ENCODE assay signal across 21 mouse cellular contexts in the genomic region with DNA sequence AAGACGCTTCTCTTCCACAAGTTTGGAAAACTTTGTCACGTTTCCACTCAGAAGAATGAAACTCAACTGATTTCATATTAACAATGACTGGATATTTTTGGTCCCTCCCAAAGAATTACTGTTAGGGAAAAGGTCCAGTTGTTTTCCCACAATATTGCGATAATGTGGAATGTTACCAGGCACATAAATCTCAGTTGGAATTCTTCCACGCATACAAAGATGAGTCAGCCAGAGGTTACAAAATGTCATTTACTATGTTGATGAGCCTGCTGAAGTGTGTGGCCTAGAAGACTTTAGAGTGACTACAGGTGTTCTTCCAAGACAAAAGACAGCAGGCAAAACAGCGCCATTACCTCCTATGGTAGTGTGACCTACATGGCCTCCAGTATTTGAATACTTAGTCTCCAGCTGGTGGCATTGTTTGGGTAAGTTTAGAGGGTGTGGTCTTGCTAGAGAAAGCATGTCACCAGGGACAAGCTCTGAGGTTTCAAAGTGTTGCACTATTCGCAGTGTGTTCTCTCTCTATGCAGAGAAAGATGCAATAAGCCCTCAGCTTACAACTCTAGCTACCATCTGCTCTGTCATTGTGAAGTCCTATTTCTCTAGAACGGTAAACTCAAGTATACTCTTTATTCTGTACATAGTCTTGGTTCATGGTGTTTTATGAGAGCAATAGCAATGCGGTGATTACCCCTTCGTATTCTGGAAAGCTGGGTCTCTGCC. TPM values are rescaled to one million over a fixed set of nuclear protein-coding genes. Genes with fewer than 3 reads are reported as not detected.
A peak's percentile ranks its signal among the peaks of the same experiment; 100 is the strongest.
DNase-seq lines count a peak whose midpoint lies in the region; ATAC-seq and TF ChIP-seq lines count a peak whose summit lies in the region.
"Had no signal": no experiment of that assay in that cellular context is flagged by ENCODE, and none has a peak within 500 bp of the region (broad histone marks: within the 10 kb centered on the region; RNA-seq: fewer than 3 reads in every experiment).

No protein-coding gene starts in this region.

- H3K9me3 ChIP-seq in lung, embryonic 14.5 days (ENCODE audit: low read depth, low read length): no peaks in the 10 kb centered on the region
- H3K9me3 ChIP-seq in forebrain, embryonic 10.5 days: no peaks in the 10 kb centered on the region
- H3K9me3 ChIP-seq in midbrain, embryonic 14.5 days (ENCODE audit: control insufficient read depth, low read length): no peaks in the 10 kb centered on the region
- H3K9me3 ChIP-seq: embryonic facial prominence, embryonic 15.5 days; forebrain, embryonic 15.5 days; G1E; hindbrain, embryonic 10.5 days; intestine, embryonic 15.5 days had no signal

- peak; percentile 5 for DNase-seq in lung, embryonic 14.5 days
- no peak for DNase-seq in lung, postnatal 4 days
- peak; percentile 34 for DNase-seq in Muller cell, postnatal 12 days (ENCODE audit: inconsistent ontology term)
- DNase-seq in ZHBTc4 (ENCODE audit: low read depth, low spot score): peak; percentile 71
- DNase-seq in layer of hippocampus, adult 8-10 months (ENCODE audit: low spot score in 2 of 2): no peak
- no peak for DNase-seq in forebrain, embryonic 10.5 days (ENCODE audit: extremely low spot score, low spot score)
- DNase-seq in midbrain, embryonic 14.5 days: no peak
- DNase-seq: adrenal gland, adult 8-10 months; cerebellum, adult 2 months; cerebellum, postnatal 10 days; gastrocnemius, postnatal 36 days; heart, adult 11 months; heart, postnatal 14 days had no signal

- WGBS in lung, embryonic 14.5 days: 66% methylated on average over 9 of the region's 9 CpGs
- WGBS in forebrain, embryonic 10.5 days: 82% methylated on average over 9 of the region's 9 CpGs
- 75% methylated on average over 9 of the region's 9 CpGs for WGBS in midbrain, embryonic 14.5 days

- H3K9ac ChIP-seq in lung, embryonic 14.5 days: no peak overlapping the region
- no peak overlapping the region for H3K9ac ChIP-seq in midbrain, embryonic 14.5 days (replicated peaks; ENCODE audit: low read length)
- H3K9ac ChIP-seq: embryonic facial prominence, embryonic 15.5 days; forebrain, embryonic 15.5 days; hindbrain, embryonic 14.5 days; intestine, embryonic 15.5 days had no signal

- no peak overlapping the region for H3K4me3 ChIP-seq in lung, embryonic 14.5 days (ENCODE audit: low read depth, low read length)
- no peak overlapping the region for H3K4me3 ChIP-seq in forebrain, embryonic 10.5 days
- H3K4me3 ChIP-seq in midbrain, embryonic 14.5 days (replicated peaks; ENCODE audit: low read depth, low read length): no peak overlapping the region
- H3K4me3 ChIP-seq: embryonic facial prominence, embryonic 15.5 days; erythroblast, embryonic 14.5 days; forebrain, embryonic 15.5 days; hindbrain, embryonic 10.5 days; intestine, embryonic 15.5 days had no signal

- H3K4me2 ChIP-seq in lung, embryonic 14.5 days: no peak overlapping the region
- H3K4me2 ChIP-seq in midbrain, embryonic 14.5 days (ENCODE audit: low read length): no peak overlapping the region
- H3K4me2 ChIP-seq: embryonic facial prominence, embryonic 15.5 days; forebrain, embryonic 15.5 days; hindbrain, embryonic 14.5 days; intestine, embryonic 15.5 days had no signal

- no peaks in the 10 kb centered on the region for H3K4me1 ChIP-seq in lung, embryonic 14.5 days (ENCODE audit: insufficient read depth)
- H3K4me1 ChIP-seq in forebrain, embryonic 10.5 days: peaks cover 7% of the 10 kb centered on the region
- no peaks in the 10 kb centered on the region for H3K4me1 ChIP-seq in midbrain, embryonic 14.5 days (ENCODE audit: control insufficient read depth, insufficient read depth, low read length)
- H3K4me1 ChIP-seq: embryonic facial prominence, embryonic 15.5 days; forebrain, embryonic 15.5 days; hindbrain, embryonic 10.5 days; intestine, embryonic 15.5 days had no signal

- H3K36me3 ChIP-seq in lung, embryonic 14.5 days (ENCODE audit: insufficient read depth): no peaks in the 10 kb centered on the region
- H3K36me3 ChIP-seq in forebrain, embryonic 10.5 days (replicated peaks): no peaks in the 10 kb centered on the region
- H3K36me3 ChIP-seq in midbrain, embryonic 14.5 days (ENCODE audit: control insufficient read depth, insufficient read depth, low read length): no peaks in the 10 kb centered on the region
- H3K36me3 ChIP-seq: embryonic facial prominence, embryonic 15.5 days; forebrain, embryonic 15.5 days; G1E; hindbrain, embryonic 10.5 days; intestine, embryonic 15.5 days had no signal

- ATAC-seq in lung, embryonic 14.5 days (ENCODE audit: insufficient read depth): no peak
- ATAC-seq in midbrain, embryonic 14.5 days (ENCODE audit: low FRiP score, low TSS enrichment): no peak
- ATAC-seq: forebrain, embryonic 15.5 days; intestine, embryonic 15.5 days had no signal

- no peaks in the 10 kb centered on the region for H3K27me3 ChIP-seq in lung, embryonic 14.5 days (ENCODE audit: insufficient read depth, low read length)
- H3K27me3 ChIP-seq in forebrain, embryonic 10.5 days (ENCODE audit: poor library complexity, severe bottlenecking): no peaks in the 10 kb centered on the region
- H3K27me3 ChIP-seq in midbrain, embryonic 14.5 days (ENCODE audit: control insufficient read depth, insufficient read depth, low read length): no peaks in the 10 kb centered on the region
- H3K27me3 ChIP-seq: CH12.LX; embryonic facial prominence, embryonic 15.5 days; forebrain, embryonic 15.5 days; intestine, embryonic 15.5 days had no signal

- TF ChIP-seq CTCF in lung, embryonic 14.5 days (IDR thresholded peaks at IDR 0.05; ENCODE audit: low read depth): no peak

- H3K27ac ChIP-seq in lung, embryonic 14.5 days (ENCODE audit: low read depth): no peak overlapping the region
- H3K27ac ChIP-seq in forebrain, embryonic 10.5 days: no peak overlapping the region
- H3K27ac ChIP-seq in midbrain, embryonic 14.5 days (replicated peaks; ENCODE audit: low read depth, low read length): no peak overlapping the region
- H3K27ac ChIP-seq: embryonic facial prominence, embryonic 15.5 days; forebrain, embryonic 15.5 days; hindbrain, embryonic 10.5 days; hindbrain, embryonic 14.5 days; intestine, embryonic 15.5 days had no signal

RNA-seq across cellular contexts. Expression of gene Hsf2, which starts 8.9 kb away (rescaled TPM):
- 28.1 and 30.1 TPM in 2 replicates for polyA plus RNA-seq in lung, embryonic 14.5 days (2014; fragmentation: Nextera tagmentation; extraction: Ambion mirVana)
- 10 to 100 TPM; 30.3 to 38.3 (median 34.6) TPM for total RNA-seq in layer of hippocampus, adult 8-10 months (2022)
- polyA plus RNA-seq in forebrain, embryonic 10.5 days (2016; fragmentation: Nextera tagmentation; extraction: Ambion mirVana): 51.8 and 53.2 TPM in 2 replicates
- polyA plus RNA-seq in midbrain, embryonic 14.5 days (2014; fragmentation: Nextera tagmentation; extraction: Ambion mirVana): 68.2 and 71.4 TPM in 2 replicates

RNA-seq across cellular contexts. Expression of gene Serinc1, which starts 55.0 kb away (rescaled TPM):
- 138 and 142 TPM in 2 replicates for polyA plus RNA-seq in lung, embryonic 14.5 days (2014; fragmentation: Nextera tagmentation; extraction: Ambion mirVana)
- total RNA-seq in layer of hippocampus, adult 8-10 months (2022): 1,000 to 10,000 TPM in 1 of 4 experiments, 100 to 1,000 TPM in 3; 879 to 1,039 (median 899) TPM
- 119 and 121 TPM in 2 replicates for polyA plus RNA-seq in forebrain, embryonic 10.5 days (2016; fragmentation: Nextera tagmentation; extraction: Ambion mirVana)
- polyA plus RNA-seq in midbrain, embryonic 14.5 days (2014; fragmentation: Nextera tagmentation; extraction: Ambion mirVana): 387 and 476 TPM in 2 replicates

Comparison
In these comparisons a context has a peak if more than half of its experiments do, and no peak if none do; other contexts are left out.
1. DNase-seq: peak in lung, embryonic 14.5 days (single experiment), Muller cell, postnatal 12 days (single experiment) and ZHBTc4 (single experiment); none in lung, postnatal 4 days (0 of 2), layer of hippocampus, adult 8-10 months (0 of 2), forebrain, embryonic 10.5 days (single experiment) and midbrain, embryonic 14.5 days (single experiment).